Mouse (Mus musculus) adrenal gland, adult 2 months (tissue): Measurements from ENCODE around the gene Vwa8. TPM values are rescaled to one million over a fixed set of nuclear protein-coding genes. Genes with fewer than 3 reads are reported as not detected.

Source experiments
- DNase-seq: peaks from one replicate; pipeline ENCODE4 v3.0.0; 2021
- long read RNA-seq: library from polyadenylated mRNA; stranded (forward); transcript quantifications from one replicate; pipeline ENCODE4 v2.0.0, GENCODE M21; 2021
- polyA plus RNA-seq: library from polyadenylated mRNA; depleted of rRNA; stranded (reverse); fragments of >200 nt; gene quantifications from 2 replicates; pipeline ENCODE4 v1.2.3, GENCODE M21; 2012; rRNA removed
- total RNA-seq, 2 experiments: library from RNA; stranded (reverse); gene quantifications; 2 replicates each; pipeline ENCODE4 v1.2.3; 2021

The Vwa8 gene
- total RNA-seq (100 to 1,000 TPM; 154 to 156 TPM), polyA plus RNA-seq (21.8 and 22.4 TPM in 2 replicates)
- long read RNA-seq, full-length matches to known transcripts = 37 of 59 reads
- long read RNA-seq, partial matches to known transcripts = 16 of 59 reads
- long read RNA-seq, other reads (novel, unspliced or antisense) = 6 of 59 reads

- DNase-seq = peak; percentile 96
These were observed at the start of gene Vwa8 for GRCm38 (mm10) chr14:78848941-78849911. Gene Vwa8, plus strand, starts transcription at chr14:78849052.

DNA sequence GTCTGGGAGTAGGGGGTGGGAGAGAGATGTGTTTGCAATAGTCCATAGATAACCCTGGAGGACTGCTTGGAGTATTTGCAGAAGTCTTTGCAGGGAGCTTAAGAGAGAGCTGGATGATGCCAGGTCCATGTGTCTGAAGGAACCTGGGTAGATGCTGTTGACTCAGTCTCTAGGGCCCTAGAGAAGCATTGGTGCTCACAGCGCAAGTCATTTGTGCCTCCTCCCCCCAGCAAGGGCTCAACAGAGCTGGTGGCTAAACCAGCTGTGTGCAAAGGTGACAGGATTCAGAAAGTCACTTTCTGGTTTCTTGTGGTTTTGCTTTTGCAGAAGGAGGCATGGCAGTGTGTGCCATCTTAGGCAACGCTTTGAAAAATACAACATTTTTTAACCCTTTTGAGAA, 46.5 kb upstream of the Vwa8 start:
- no peak for DNase-seq

- no peak for DNase-seq
These were observed 44.9 kb upstream of the Vwa8 start for GRCm38 (mm10) chr14:78803924-78804323.

GRCm38 (mm10) chr14:78812896-78813295, 36.0 kb upstream of the Vwa8 start:
- DNase-seq = no peak

GRCm38 (mm10) chr14:78816411-78816810, 32.4 kb upstream of the Vwa8 start:
- no peak for DNase-seq

- no peak for DNase-seq
These were observed 31.2 kb upstream of the Vwa8 start for GRCm38 (mm10) chr14:78817651-78818050.

DNA sequence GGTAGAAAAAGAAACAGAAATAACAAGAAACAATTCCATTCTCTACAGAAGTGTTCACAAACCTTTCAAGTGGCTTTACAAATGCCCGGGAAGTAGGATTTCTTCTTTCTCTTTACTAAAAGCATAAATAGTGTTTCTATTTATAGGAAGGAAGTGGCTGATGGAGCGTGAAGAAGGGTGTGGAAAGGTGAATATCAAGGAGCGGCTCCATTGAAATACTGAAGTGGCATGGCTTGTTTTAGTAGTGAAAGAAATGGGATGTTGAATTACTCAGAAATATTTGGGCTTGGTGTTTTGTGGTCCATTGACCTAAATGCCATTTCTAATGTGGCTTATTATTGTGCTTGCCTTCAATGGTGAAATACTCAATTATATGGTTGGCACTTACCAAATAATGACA, 30.4 kb upstream of the Vwa8 start:
- no peak for DNase-seq

- DNase-seq = no peak
These were observed 24.8 kb upstream of the Vwa8 start for GRCm38 (mm10) chr14:78824013-78824412.

DNA sequence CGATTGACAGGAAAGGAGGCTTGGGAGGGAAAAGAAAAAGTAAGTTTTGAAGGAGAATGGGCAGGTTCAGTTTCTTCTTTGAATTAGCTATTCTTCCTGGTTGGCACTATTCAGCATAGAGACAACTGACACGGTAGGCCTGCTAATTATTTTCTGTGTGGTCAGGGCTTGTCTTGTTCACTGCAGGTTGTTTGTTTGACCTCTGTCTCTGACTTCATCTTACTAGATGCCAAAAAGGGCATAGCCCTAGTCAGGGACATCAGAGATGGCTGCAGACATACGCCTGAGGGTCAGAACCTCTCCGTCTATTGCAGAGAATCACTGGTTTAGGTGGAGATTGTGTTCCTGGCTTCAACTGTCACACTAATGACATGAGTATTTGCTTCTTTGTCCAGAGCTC, 24.3 kb upstream of the Vwa8 start:
- DNase-seq = no peak

DNA sequence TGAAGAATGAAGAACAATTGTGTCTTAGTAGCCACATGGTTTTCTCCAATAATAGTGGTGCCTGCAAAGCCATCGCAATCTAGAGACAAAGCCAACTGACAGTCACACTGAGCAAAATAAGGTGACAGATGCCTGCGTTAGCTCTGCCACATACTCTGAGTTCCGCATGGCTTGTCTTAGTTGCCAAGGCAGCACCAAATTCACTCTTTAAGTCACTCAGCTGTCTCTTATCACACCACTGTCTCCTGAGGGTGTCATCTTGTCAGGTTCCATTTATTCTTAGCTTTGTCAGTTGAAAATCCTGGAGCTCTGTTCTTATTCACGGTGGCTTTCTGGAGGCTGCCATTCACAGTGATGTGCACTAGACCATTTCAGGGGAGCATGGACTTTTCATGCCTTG, 17.7 kb upstream of the Vwa8 start:
- no peak for DNase-seq

GRCm38 (mm10) chr14:78847948-78848347, 904 bp upstream of the Vwa8 start:
- DNase-seq = no peak

- DNase-seq = no peak
These were observed 375 bp upstream of the Vwa8 start for GRCm38 (mm10) chr14:78848477-78848876.

GRCm38 (mm10) chr14:78849961-78850578, 1.2 kb downstream of the Vwa8 start:
- DNase-seq = peak; percentile 20

- peak; percentile 42 for DNase-seq
These were observed 1.8 kb downstream of the Vwa8 start for GRCm38 (mm10) chr14:78850666-78851065.

- peak; percentile 61 for DNase-seq
These were observed 2.5 kb downstream of the Vwa8 start for GRCm38 (mm10) chr14:78851366-78851765.

DNA sequence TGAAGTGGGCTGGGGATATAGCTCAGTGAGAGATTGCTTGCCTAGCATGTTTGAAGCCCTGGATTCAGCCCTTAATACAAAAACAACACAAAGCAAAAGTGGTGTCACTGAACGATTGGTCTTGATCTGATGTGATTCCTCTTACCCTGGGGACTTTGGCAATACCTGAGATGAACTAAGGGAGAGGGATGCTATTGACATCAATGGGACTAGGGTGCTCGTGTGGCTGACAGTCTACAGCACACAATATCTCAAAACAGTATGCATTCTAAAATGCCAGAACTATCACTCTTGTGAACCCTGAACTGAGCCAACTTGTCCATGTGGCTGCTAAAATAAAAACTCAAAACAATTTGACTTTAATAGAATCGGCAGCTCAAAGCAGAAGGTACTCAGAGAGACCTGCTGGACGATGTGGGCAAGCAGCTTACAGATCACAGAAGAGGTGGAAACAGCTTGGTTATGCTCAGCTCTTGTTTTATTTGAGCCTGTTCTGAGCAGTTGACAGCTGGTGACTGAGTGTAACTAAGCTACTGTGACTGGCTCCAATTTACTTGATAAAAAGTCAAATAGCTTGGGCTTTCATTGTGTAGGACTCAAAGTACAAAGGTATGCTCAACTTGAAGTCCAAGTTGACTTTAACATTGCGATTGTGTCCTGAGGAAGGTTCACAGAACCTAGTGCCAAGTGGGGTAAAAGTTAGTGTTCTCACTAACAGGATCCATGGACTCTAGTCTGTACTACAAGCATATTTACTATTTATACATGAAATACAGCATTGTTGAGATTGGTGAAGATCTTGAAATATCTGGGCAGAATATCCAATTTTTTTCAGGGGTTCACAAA, 3.8 kb downstream of the Vwa8 start:
- DNase-seq = no peak

DNA sequence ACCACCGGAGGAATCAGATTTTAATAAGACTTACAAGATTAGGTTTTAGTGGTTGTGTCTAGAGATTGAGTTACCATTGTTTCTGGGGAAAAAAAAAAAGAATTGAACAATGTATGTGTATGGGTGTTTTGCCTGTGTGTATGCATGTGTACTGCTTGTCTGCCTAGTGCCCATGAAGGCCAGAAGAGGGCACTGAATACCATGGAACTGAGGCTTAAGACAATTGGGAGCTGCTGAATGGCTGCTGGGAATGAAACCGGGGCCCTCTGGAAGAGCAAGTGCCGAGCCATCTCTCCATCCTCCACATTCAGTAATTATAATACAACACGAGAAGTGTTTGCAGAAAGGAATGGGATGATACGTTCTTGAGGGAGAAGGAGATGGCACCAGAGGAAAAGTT, 12.3 kb downstream of the Vwa8 start:
- DNase-seq = no peak

GRCm38 (mm10) chr14:78870036-78870435, 21.2 kb downstream of the Vwa8 start:
- DNase-seq = no peak

DNA sequence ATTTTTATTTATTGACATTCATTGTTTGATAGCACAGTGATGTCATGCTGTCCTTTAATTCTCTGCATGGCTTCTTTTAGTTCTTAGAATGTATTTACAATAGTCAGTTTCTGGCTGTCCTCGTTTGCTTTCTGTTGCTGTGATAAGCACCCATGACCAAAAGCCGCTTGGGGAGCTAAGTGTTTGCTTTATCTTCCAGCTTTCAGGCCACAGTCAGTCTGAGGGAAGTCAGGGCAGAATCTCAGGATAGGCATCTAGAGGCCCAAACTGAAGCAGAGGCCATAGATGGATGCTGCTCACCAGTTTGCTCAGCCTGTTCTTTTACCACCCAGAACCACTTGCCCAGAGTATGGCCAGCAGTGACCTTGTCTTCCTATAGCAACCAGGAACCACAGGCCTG, 28.3 kb downstream of the Vwa8 start:
- DNase-seq = no peak

DNA sequence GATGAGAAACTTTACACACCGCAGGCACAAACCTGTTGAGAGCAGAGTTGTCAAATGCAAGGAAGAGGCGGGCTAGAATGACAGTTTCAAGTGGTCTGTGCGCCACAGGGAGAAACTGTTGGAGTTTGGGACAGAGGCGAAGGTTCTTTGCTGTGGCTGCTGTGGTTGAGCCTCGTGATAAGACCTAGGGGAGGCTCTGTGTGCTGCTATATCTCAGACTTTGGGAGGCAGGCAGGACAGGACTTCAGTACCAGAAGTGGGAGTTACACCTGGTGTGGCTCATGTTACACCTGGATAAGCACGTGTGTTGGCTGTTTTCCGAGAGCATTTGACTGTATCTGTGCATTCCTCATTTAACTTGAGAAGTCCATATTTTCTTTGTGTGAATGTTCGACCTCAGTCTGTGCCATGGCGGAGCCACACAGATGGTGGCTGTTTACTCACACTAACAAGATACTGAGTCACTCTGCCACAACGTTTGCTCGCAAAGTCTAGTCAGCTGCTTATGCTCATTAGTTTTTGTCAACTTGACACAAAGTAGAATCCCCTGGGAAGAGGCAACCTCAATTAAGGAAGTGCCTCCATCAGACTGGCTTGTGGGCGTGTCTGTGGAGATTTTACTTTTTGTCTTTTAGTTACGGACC, 29.7 kb downstream of the Vwa8 start:
- DNase-seq = no peak

- DNase-seq = no peak
These were observed 32.0 kb downstream of the Vwa8 start for GRCm38 (mm10) chr14:78880879-78881278.

GRCm38 (mm10) chr14:78881563-78881962, 32.7 kb downstream of the Vwa8 start:
- peak; percentile 16 for DNase-seq
